Mouse (Mus musculus): ENCODE data around the gene Zpbp2.

Zpbp2 gene

DNA sequence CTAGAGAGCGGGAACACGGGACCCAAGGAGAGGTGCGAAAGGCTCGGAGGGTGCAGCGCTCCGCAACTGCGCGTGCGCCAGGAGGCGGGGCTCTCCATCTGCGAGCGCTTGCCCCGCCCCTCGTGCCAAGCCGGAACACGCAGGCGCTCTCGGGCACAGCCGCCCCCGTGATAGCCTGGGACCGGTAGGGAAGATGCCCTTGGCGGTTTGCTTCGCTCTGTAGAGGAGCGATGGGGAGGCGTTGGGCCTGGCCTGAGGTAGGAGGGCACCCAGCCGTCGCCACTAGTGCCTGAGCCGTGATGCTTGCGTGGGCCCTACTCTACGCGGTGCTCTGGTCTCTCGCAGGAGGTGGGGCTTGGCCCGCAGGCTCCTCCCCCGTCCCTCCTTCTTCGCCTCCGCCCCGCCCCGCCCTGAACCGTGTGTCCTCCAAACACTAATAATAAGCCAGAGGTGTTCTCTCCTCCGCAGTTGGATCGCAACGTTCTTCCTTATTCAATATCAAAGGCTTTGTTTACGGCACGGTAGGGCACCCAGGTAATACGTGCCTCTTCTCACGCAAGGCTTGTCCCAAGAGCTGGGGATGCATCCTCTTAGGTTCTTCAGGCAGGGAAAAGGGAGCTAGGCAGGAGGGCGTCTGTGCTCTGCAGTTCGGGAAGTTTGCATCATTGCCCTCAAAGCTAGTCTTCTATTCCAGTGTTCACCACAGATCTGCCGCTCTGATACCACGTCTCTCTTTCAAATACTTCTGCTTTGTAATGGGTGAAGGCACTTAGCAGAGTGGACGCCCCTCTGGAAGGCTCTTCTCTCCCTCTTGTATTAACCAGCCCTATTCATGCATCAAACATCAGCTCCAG lies at the start of gene Zpbp2:
Gene Zpbp2, plus strand, starts transcription at position 123 of the 854 bp plus-strand sequence.
- in situ Hi-C loops (cut with MboI; ENCODE audit: low sequenced_read_pairs) = no loop called here

- in situ Hi-C loops (cut with MboI; ENCODE audit: low sequenced_read_pairs) = no loop called here
Observed at GRCm38 (mm10) chr11:98504926-98505325, 46.0 kb upstream of the Zpbp2 start.

- in situ Hi-C loops (cut with MboI; ENCODE audit: low sequenced_read_pairs) = no loop called here
Observed at GRCm38 (mm10) chr11:98509434-98509833, 41.5 kb upstream of the Zpbp2 start.

DNA sequence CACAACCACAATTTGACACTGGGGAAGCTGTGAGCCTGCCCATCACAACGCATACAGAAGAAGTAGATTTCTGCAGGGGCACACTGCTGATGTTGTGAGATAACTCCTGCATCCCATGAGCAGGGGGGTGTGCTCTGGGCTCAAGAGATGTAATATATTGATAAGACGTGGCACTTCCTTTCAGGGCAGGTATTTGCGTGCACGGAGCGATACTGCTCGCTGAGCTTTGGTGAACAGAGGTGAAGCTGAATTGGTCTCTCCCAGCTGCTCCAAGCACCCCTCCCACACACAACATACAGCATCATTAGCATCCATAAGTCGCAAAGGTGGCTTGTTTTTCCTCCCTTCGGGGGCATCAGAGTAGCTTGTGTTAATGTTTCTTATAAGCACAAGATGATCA lies 40.8 kb upstream of the Zpbp2 start:
- in situ Hi-C loops (cut with MboI; ENCODE audit: low sequenced_read_pairs) = no loop called here

DNA sequence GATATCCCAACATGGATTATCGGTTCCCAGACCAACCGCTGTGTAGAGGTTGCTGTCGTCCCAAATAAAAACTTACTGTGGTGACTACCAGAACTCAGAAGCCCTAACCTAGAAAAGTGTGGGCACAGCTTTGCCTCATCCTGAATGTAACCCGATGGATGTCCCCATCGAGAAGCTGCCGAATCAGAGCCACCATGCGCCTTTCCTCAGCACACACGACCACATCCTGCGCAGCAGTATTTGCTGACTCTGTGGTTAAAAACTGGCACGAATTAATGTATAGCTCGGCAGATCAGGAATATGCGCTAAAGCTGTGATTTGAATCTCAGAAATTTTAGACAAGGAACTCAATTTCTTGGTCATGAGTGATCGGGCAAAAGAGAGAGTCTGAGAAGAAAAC lies 38.0 kb upstream of the Zpbp2 start:
- in situ Hi-C loops (cut with MboI; ENCODE audit: low sequenced_read_pairs) = no loop called here

DNA sequence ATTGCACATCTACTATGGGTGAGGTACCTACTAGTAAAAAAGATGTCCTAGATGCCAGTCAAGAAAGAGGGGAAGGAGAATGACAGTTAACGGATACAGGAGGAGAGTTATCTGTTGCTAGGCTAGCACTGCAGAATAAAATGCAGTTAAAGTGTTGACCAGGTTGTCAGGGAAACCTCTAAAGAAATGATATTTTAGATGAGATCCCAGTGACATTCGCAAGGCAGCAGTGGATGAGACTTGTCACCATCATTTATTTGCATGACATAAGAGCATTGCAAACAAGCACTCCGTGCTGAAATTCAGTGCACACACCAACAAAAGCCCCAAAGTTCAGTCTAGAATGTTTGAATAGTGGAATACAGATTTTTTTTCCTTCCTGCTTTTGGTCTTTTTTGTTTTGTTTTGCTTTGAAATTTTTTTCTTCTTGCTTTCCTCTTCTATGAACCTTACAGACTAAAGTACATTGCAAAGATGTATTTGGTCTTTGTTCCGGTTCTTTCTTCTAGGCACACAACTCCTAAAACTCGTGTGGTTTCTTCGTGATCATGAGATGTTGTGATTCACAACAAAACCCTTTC lies 37.5 kb upstream of the Zpbp2 start:
- in situ Hi-C loops (cut with MboI; ENCODE audit: low sequenced_read_pairs) = no loop called here

- in situ Hi-C loops (cut with MboI; ENCODE audit: low sequenced_read_pairs) = no loop called here
Observed at GRCm38 (mm10) chr11:98520468-98520867, 30.4 kb upstream of the Zpbp2 start.

DNA sequence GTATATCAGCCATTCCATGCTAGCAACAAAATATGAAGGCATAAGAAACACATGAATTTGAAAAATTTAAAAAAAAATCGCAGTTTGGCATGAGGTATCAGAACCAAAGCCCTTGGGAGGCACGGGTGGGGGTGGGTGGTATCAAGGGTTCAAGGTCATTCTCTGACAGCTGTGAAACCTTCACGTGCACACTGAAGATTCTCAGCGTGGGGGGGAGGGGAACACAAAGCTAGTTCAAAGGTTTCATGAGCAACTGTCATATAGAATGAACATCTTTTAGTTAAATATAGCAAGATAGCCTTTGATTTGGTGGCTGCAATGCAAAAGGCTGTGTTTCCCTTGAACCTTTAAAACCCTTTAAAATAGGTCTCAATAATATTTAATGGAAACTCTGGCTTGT lies 25.8 kb upstream of the Zpbp2 start:
- in situ Hi-C loops (cut with MboI; ENCODE audit: low sequenced_read_pairs) = no loop called here

GRCm38 (mm10) chr11:98526824-98527461 lies 24.0 kb upstream of the Zpbp2 start:
- in situ Hi-C loops (cut with MboI; ENCODE audit: low sequenced_read_pairs) = no loop called here

DNA sequence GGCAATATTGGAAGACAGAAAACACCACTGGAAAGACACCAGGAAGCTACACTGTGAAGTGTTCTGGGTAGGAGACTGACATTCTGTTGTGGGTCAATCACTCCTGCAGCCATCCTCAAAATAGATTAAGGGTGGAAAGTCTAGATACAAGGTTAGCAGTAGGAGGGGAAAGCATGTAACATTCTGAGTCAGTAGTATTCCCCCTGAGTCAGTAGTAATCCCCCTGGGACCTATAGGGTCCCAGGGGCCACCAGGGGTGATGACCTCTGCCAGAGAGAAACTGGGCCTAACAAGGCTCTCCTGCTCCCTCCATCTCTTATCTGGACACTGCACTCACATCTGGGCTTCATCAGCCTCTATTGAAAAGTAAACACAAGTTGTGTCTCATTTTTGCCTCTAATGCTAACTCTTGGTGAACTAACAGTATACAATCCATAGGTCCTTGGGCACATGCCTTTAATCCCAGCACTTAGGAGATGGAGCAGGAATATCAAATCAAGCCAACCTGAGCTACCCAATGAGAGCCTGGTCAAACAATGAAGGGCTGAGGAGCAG lies 13.3 kb upstream of the Zpbp2 start:
- in situ Hi-C loops (cut with MboI; ENCODE audit: low sequenced_read_pairs) = no loop called here

- in situ Hi-C loops (cut with MboI; ENCODE audit: low sequenced_read_pairs) = no loop called here
Observed at GRCm38 (mm10) chr11:98540319-98540718, 10.6 kb upstream of the Zpbp2 start.

DNA sequence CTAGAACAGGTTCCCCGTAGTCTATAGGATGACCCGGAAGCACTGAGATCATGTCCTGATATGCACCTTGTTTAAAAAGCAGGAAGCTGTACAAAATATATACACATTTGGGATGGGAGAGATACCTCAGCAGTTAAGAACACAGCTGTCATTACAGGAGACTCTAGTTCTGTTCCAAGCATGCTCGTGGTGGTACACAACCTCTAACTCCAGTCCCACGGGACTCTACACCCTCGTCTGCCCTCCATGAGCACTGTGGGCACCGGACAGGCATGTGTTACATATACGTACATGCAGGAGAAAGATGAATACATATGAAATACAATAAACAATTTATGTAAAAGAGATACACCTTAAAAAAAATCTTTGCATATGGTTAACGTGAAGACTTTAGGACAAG lies 8.3 kb upstream of the Zpbp2 start:
- in situ Hi-C loops (cut with MboI; ENCODE audit: low sequenced_read_pairs) = no loop called here

GRCm38 (mm10) chr11:98543414-98543813 lies 7.5 kb upstream of the Zpbp2 start:
- in situ Hi-C loops (cut with MboI; ENCODE audit: low sequenced_read_pairs) = no loop called here

- in situ Hi-C loops (cut with MboI; ENCODE audit: low sequenced_read_pairs) = no loop called here
Observed at GRCm38 (mm10) chr11:98544890-98545677, 5.8 kb upstream of the Zpbp2 start.

GRCm38 (mm10) chr11:98545711-98546231 lies 5.1 kb upstream of the Zpbp2 start, which contains the start of gene Ikzf3:
Ikzf3 (minus strand) TSS chr11:98546031.
- in situ Hi-C loops (cut with MboI; ENCODE audit: low sequenced_read_pairs) = no loop called here

- in situ Hi-C loops (cut with MboI; ENCODE audit: low sequenced_read_pairs) = no loop called here
Observed at GRCm38 (mm10) chr11:98546529-98547307, 4.2 kb upstream of the Zpbp2 start.

- in situ Hi-C loops (cut with MboI; ENCODE audit: low sequenced_read_pairs) = no loop called here
Observed at GRCm38 (mm10) chr11:98547308-98547693, 3.6 kb upstream of the Zpbp2 start.

DNA sequence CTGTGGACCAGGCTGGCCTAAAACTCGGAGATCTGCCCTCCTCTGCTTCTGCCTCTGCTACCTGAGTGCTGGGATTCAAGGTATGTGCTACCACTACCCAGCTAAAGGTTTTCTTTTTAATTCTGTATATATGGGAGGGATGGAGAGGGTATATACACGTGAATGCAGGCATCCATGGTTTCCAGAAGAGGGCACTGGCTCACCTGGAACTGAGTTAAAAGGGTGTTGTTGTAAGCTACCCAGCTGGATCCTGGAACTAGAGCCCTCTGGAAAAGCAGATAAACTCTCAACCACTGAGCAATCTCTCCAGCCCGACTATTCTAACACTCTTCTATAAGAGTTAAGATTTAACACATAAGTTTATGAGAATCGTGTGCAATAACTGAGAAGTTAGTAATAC lies 1.5 kb upstream of the Zpbp2 start:
- in situ Hi-C loops (cut with MboI; ENCODE audit: low sequenced_read_pairs) = no loop called here

DNA sequence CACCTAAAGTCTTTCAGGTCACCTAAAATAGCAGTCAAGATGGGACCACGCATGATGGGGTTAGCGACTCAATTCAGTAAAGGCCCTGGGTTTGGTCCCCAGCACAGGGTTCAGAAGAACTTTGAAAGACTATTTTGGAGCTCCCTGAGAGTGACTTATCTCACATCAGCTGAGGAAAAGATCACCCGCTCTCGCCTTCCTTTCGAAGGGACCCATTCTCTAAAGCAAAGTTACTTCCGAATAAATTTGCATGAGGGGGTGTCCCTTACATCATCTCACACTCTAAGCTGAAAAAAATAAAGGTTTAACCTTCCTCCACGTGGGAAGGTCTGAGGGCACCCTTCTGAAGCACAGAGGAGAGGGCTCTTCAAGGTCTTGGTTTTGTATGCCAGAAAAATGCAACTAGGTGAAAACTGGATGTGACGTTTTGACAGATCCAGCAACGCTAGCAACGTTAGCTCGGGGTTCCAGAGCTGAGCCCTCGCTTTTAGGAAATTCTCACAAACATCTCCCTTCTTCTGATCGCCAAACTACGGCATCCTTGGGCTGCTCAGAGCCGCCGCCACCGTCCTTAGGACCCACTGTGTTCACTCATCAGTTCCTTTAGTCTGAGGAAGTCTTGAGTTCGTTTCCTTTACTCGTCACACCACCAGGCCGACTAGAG lies 454 bp upstream of the Zpbp2 start:
- in situ Hi-C loops (cut with MboI; ENCODE audit: low sequenced_read_pairs) = no loop called here
